Mouse (Mus musculus): ENCODE results near the gene Tapbpl. TPM values are rescaled to one million over a fixed set of nuclear protein-coding genes. Genes with fewer than 3 reads are reported as not detected.

The Tapbpl gene
- polyA plus RNA-seq, 1 experiment from 2014 or later, result 1.8 TPM

DNA sequence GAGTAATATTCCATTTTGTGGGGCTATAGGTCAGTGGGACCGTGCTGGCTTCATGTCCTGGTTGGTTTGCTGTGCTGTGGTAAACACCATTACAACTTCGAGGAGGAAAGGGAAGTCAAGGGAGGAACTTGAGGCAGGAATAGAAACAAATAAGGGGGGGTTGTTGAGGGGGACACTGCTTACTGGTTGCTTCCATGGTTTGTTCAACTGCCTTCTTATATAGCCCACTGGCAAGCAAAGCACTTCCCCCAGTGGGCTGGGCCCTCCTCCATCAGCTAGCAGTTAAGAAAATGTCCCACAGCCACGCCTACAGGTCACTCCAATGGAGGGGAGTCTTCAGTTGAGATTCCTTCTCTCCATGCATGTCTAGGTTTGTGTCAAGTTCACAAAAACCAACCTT lies 20.6 kb upstream of the Tapbpl start:
- no peak overlapping the region for H3K4me2 ChIP-seq (ENCODE audit: low read depth, low read length, severe bottlenecking)
- no peaks in the 10 kb centered on the region for H3K4me1 ChIP-seq (replicated peaks; ENCODE audit: control insufficient read depth, insufficient read depth, low read length)
- no peak overlapping the region for H3K9ac ChIP-seq (ENCODE audit: low read length)
- no peaks in the 10 kb centered on the region for H3K9me3 ChIP-seq (ENCODE audit: control insufficient read depth, low read length)
- 75% methylated on average over 3 of the region's 3 CpGs for WGBS
- no peak for ATAC-seq (replicated peaks; ENCODE audit: low FRiP score)
- H3K27me3 ChIP-seq (ENCODE audit: control insufficient read depth, insufficient read depth, low read length), result no peaks in the 10 kb centered on the region
- H3K36me3 ChIP-seq (ENCODE audit: control insufficient read depth, insufficient read depth, low read length), result no peaks in the 10 kb centered on the region
- H3K27ac ChIP-seq (ENCODE audit: low read depth, low read length), result no peak overlapping the region
- H3K4me3 ChIP-seq (ENCODE audit: low read depth, low read length), result no peak overlapping the region
- no peak for DNase-seq (ENCODE audit: low spot score)

- Histone ChIP-seq H3K9me3 (ENCODE audit: control insufficient read depth, low read length) (no peaks in the 10 kb centered on the region), H3K9ac (ENCODE audit: low read length) (no peak overlapping the region), H3K4me2 (ENCODE audit: low read depth, low read length, severe bottlenecking) (no peak overlapping the region), H3K36me3 (ENCODE audit: control insufficient read depth, insufficient read depth, low read length) (no peaks in the 10 kb centered on the region), H3K4me3 (ENCODE audit: low read depth, low read length) (no peak overlapping the region), H3K27ac (ENCODE audit: low read depth, low read length) (no peak overlapping the region), H3K27me3 (ENCODE audit: control insufficient read depth, insufficient read depth, low read length) (no peaks in the 10 kb centered on the region), H3K4me1 (replicated peaks; ENCODE audit: control insufficient read depth, insufficient read depth, low read length) (no peaks in the 10 kb centered on the region)
- 47% methylated on average over 1 of the region's 1 CpGs for WGBS
- DNase-seq (ENCODE audit: low spot score) (no peak), ATAC-seq (replicated peaks; ENCODE audit: low FRiP score) (no peak)
Measured at GRCm38 (mm10) chr6:125244551-125244950, 12.9 kb upstream of the Tapbpl start.

DNA sequence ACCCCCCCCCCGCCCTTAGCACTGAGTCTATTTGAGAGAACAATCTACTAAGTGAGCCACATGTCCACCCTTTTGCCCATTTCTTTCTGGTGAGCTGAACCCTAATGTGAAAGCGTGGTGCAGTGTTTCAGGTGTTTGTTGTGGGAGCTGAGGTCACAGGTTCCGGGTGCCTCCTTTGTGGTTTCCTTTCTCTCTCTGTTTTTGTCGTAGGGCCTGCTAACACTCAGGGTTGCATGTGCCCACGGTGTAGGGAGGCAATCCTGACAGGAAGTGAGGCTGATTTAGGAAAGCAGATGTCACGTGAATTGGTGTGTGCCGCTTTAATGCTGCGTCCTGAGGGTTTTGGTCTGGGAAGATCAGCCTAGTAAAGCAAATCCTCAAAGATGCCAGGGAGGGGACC lies 9.9 kb upstream of the Tapbpl start:
- H3K36me3 ChIP-seq (ENCODE audit: control insufficient read depth, insufficient read depth, low read length), result no peaks in the 10 kb centered on the region
- H3K4me3 ChIP-seq (ENCODE audit: low read depth, low read length), result no peak overlapping the region
- ATAC-seq (replicated peaks; ENCODE audit: low FRiP score), result no peak
- DNase-seq (ENCODE audit: low spot score), result no peak
- no peaks in the 10 kb centered on the region for H3K27me3 ChIP-seq (ENCODE audit: control insufficient read depth, insufficient read depth, low read length)
- no peaks in the 10 kb centered on the region for H3K9me3 ChIP-seq (ENCODE audit: control insufficient read depth, low read length)
- H3K4me1 ChIP-seq (replicated peaks; ENCODE audit: control insufficient read depth, insufficient read depth, low read length), result no peaks in the 10 kb centered on the region
- WGBS, result 87% methylated on average over 8 of the region's 8 CpGs
- no peak overlapping the region for H3K27ac ChIP-seq (ENCODE audit: low read depth, low read length)
- no peak overlapping the region for H3K9ac ChIP-seq (ENCODE audit: low read length)
- H3K4me2 ChIP-seq (ENCODE audit: low read depth, low read length, severe bottlenecking), result no peak overlapping the region

DNA sequence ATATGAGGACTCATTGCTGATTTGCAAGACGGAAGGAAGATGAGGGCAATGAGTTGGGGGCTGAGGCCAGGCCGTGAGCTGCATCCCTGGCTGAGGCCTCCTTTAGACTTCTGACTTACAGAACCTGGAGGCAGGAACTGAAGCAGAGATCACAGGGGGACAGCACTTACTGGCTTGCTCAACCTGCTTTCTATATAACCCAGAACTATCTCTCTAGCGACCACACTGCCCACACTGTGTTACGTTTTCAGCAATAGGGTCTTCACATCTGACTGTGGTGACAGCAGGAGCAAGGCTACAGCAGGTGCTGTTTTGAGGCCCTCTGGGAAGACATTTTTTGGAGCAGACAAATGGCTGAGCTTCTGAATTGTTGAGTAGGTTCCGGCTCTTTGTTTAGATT lies 9.0 kb upstream of the Tapbpl start:
- DNase-seq (ENCODE audit: low spot score) (no peak), ATAC-seq (replicated peaks; ENCODE audit: low FRiP score) (no peak)
- H3K27me3 ChIP-seq (ENCODE audit: control insufficient read depth, insufficient read depth, low read length), result no peaks in the 10 kb centered on the region
- H3K4me1 ChIP-seq (replicated peaks; ENCODE audit: control insufficient read depth, insufficient read depth, low read length), result no peaks in the 10 kb centered on the region
- H3K27ac ChIP-seq (ENCODE audit: low read depth, low read length), result no peak overlapping the region
- no peaks in the 10 kb centered on the region for H3K9me3 ChIP-seq (ENCODE audit: control insufficient read depth, low read length)
- H3K4me2 ChIP-seq (ENCODE audit: low read depth, low read length, severe bottlenecking), result no peak overlapping the region
- no peaks in the 10 kb centered on the region for H3K36me3 ChIP-seq (ENCODE audit: control insufficient read depth, insufficient read depth, low read length)
- no peak overlapping the region for H3K4me3 ChIP-seq (ENCODE audit: low read depth, low read length)
- H3K9ac ChIP-seq (ENCODE audit: low read length), result no peak overlapping the region
- WGBS, result 90% methylated on average over 5 of the region's 5 CpGs

DNA sequence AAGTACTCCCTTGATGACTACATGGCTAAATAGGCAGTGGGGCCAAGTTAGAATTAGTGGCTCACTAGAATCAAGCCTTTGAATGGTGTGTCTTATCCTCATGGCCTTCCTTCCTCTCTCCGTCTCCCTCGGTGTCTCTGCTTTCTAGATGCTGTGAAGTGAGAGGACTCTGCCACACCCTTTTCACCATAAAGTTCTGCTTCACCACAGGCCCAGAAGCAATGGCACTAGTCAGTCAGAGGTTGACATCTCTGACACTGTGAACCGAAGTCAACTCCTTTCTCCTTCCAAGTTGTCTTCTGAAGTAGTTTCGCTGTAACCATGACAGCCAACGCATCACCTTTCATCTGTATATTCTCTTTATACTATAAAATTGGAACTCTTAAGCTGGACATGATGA lies 7.9 kb upstream of the Tapbpl start:
- Histone ChIP-seq H3K4me1 (replicated peaks; ENCODE audit: control insufficient read depth, insufficient read depth, low read length) (no peaks in the 10 kb centered on the region), H3K9ac (ENCODE audit: low read length) (no peak overlapping the region), H3K4me3 (ENCODE audit: low read depth, low read length) (no peak overlapping the region), H3K27ac (ENCODE audit: low read depth, low read length) (no peak overlapping the region), H3K4me2 (ENCODE audit: low read depth, low read length, severe bottlenecking) (no peak overlapping the region), H3K9me3 (ENCODE audit: control insufficient read depth, low read length) (no peaks in the 10 kb centered on the region), H3K36me3 (ENCODE audit: control insufficient read depth, insufficient read depth, low read length) (no peaks in the 10 kb centered on the region), H3K27me3 (ENCODE audit: control insufficient read depth, insufficient read depth, low read length) (no peaks in the 10 kb centered on the region)
- DNase-seq (ENCODE audit: low spot score) (no peak), ATAC-seq (replicated peaks; ENCODE audit: low FRiP score) (no peak)
- WGBS, result 90% methylated on average over 5 of the region's 5 CpGs

GRCm38 (mm10) chr6:125238396-125238795 lies 6.7 kb upstream of the Tapbpl start:
- Histone ChIP-seq H3K9me3 (ENCODE audit: control insufficient read depth, low read length) (no peaks in the 10 kb centered on the region), H3K9ac (ENCODE audit: low read length) (no peak overlapping the region), H3K36me3 (ENCODE audit: control insufficient read depth, insufficient read depth, low read length) (no peaks in the 10 kb centered on the region), H3K4me2 (ENCODE audit: low read depth, low read length, severe bottlenecking) (no peak overlapping the region), H3K27ac (ENCODE audit: low read depth, low read length) (no peak overlapping the region), H3K4me1 (replicated peaks; ENCODE audit: control insufficient read depth, insufficient read depth, low read length) (no peaks in the 10 kb centered on the region), H3K27me3 (ENCODE audit: control insufficient read depth, insufficient read depth, low read length) (no peaks in the 10 kb centered on the region), H3K4me3 (ENCODE audit: low read depth, low read length) (no peak overlapping the region)
- DNase-seq (ENCODE audit: low spot score) (no peak), ATAC-seq (replicated peaks; ENCODE audit: low FRiP score) (no peak)
- WGBS, result 78% methylated on average over 6 of the region's 6 CpGs

DNA sequence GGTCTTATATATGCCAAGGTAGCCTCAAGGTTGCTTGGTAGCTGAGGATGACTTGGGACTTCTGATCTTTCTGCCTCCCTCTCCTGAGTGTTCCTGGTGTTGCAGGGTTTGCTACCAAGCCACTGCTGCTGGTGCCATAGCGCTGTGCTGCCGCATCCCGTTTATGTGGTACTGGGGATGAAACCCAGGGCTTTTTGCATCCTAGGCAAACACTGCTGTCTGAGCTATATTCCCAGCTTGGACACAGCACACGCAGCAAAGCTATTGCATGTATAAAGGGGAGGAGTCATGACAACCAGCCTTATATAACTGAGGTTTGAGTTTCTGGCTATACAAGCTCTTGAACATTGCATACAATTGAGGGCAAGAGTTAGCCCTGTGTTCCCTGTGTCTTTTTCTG lies 5.8 kb upstream of the Tapbpl start:
- no peak overlapping the region for H3K4me2 ChIP-seq (ENCODE audit: low read depth, low read length, severe bottlenecking)
- 90% methylated on average over 4 of the region's 4 CpGs for WGBS
- H3K4me3 ChIP-seq (ENCODE audit: low read depth, low read length), result no peak overlapping the region
- no peaks in the 10 kb centered on the region for H3K36me3 ChIP-seq (ENCODE audit: control insufficient read depth, insufficient read depth, low read length)
- ATAC-seq (replicated peaks; ENCODE audit: low FRiP score) (no peak), DNase-seq (ENCODE audit: low spot score) (no peak)
- no peaks in the 10 kb centered on the region for H3K4me1 ChIP-seq (replicated peaks; ENCODE audit: control insufficient read depth, insufficient read depth, low read length)
- H3K9me3 ChIP-seq (ENCODE audit: control insufficient read depth, low read length), result no peaks in the 10 kb centered on the region
- H3K27me3 ChIP-seq (ENCODE audit: control insufficient read depth, insufficient read depth, low read length), result no peaks in the 10 kb centered on the region
- no peak overlapping the region for H3K27ac ChIP-seq (ENCODE audit: low read depth, low read length)
- H3K9ac ChIP-seq (ENCODE audit: low read length), result no peak overlapping the region

GRCm38 (mm10) chr6:125236782-125237181 lies 5.1 kb upstream of the Tapbpl start, which contains the start of gene Cd27:
Gene Cd27 (minus strand): TSS chr6:125237010.
- WGBS, result 36% methylated on average over 6 of the region's 6 CpGs
- ATAC-seq (replicated peaks; ENCODE audit: low FRiP score) (no peak), DNase-seq (ENCODE audit: low spot score) (no peak)
- Histone ChIP-seq H3K27ac (ENCODE audit: low read depth, low read length) (no peak within 1 kb of the TSS), H3K4me3 (ENCODE audit: low read depth, low read length) (no peak within 1 kb of the TSS), H3K4me1 (replicated peaks; ENCODE audit: control insufficient read depth, insufficient read depth, low read length) (peaks cover 4% of the 10 kb centered on the region; the same call in 1 of the 2 replicates), H3K27me3 (ENCODE audit: control insufficient read depth, insufficient read depth, low read length) (no peaks in the 10 kb centered on the region), H3K9ac (ENCODE audit: low read length) (peak within 1 kb of the TSS; percentile 13; the same call in 1 of the 2 replicates), H3K36me3 (ENCODE audit: control insufficient read depth, insufficient read depth, low read length) (no peaks in the 10 kb centered on the region), H3K4me2 (ENCODE audit: low read depth, low read length, severe bottlenecking) (no peak within 1 kb of the TSS), H3K9me3 (ENCODE audit: control insufficient read depth, low read length) (no peaks in the 10 kb centered on the region)

- DNase-seq (ENCODE audit: low spot score), result no peak
- Histone ChIP-seq H3K27me3 (ENCODE audit: control insufficient read depth, insufficient read depth, low read length) (no peaks in the 10 kb centered on the region), H3K9ac (ENCODE audit: low read length) (peak overlapping the region; percentile 13; the same call in 1 of the 2 replicates), H3K4me3 (ENCODE audit: low read depth, low read length) (no peak overlapping the region), H3K4me1 (replicated peaks; ENCODE audit: control insufficient read depth, insufficient read depth, low read length) (peaks cover 8% of the 10 kb centered on the region; the same call in 1 of the 2 replicates), H3K27ac (ENCODE audit: low read depth, low read length) (no peak overlapping the region), H3K36me3 (ENCODE audit: control insufficient read depth, insufficient read depth, low read length) (no peaks in the 10 kb centered on the region), H3K9me3 (ENCODE audit: control insufficient read depth, low read length) (no peaks in the 10 kb centered on the region), H3K4me2 (ENCODE audit: low read depth, low read length, severe bottlenecking) (no peak overlapping the region)
- ATAC-seq (replicated peaks; ENCODE audit: low FRiP score), result no peak
- 41% methylated on average over 6 of the region's 6 CpGs for WGBS
Measured at GRCm38 (mm10) chr6:125236341-125236740, 4.7 kb upstream of the Tapbpl start.

Data from forebrain, embryonic 11.5 days (tissue).